Mouse (Mus musculus) megakaryocyte, embryonic 14.5 days (primary cell): ENCODE measurements around the gene Brsk1.

ENCODE experiments used
- FLI1 ChIP-seq: IDR thresholded peaks from 2 replicates; pipeline ENCODE4 v1.6.1; 2012; ENCODE audit warnings: low read length, inconsistent platforms, mixed read lengths
- GATA1 ChIP-seq: IDR thresholded peaks from 3 replicates; pipeline ENCODE4 v1.6.1; 2012; ENCODE audit warnings: mixed read lengths, low read length, inconsistent platforms, borderline replicate concordance

GRCm38 (mm10) chr7:4693004-4693403 lies 2.6 kb downstream of the Brsk1 start:
- TF ChIP-seq GATA1, result no peak
- no peak for TF ChIP-seq FLI1
